Comparison of ENCODE assay signal across 8 mouse cellular contexts in the genomic region with DNA sequence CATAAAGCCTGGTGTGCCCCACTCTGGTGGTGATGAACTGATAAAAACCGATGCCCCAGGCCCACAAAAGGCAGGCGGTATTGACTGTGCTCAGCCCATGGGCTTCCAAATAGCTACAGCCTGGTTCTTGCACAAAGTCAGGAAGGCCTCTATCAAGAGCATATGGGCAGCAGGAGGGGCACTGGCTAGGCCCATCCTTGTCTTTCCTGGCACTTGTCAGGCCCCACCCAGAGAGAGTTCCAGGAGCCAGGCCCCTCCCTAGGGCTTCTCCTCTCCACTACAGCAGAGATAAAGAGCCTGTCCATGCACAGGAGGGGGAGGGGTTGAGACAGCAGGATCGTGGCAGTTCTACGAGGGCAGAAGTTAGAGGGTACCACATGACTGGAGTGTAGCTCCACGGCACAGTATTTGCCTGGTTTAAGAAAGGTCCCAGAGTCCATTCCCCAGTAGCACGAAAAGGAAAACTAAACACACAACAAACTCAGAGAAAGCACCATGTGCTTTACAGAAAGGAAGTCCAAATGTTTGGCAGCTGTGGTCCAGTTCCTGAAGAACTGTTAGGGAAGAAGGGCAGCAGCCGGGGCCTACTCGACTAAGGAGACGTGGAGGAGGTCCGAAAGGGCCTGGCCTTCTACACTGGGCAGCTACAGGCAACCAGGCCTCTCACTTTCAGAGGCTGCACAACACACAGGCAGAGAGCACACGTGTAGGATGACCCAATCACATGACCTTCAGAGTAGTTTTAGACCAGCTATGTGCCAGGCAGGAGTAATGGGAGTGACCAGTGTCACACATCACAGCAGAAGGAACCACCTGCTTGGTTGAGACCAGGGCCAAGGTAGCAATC. TPM values are rescaled to one million over a fixed set of nuclear protein-coding genes. Genes with fewer than 3 reads are reported as not detected.
DNase-seq lines count a peak whose midpoint lies in the region; ATAC-seq lines count a peak whose summit lies in the region.

No protein-coding gene starts in this region.

- H3K36me3 ChIP-seq in megakaryocyte, embryonic 14.5 days (replicated peaks; ENCODE audit: low read length): peaks cover 74% of the 10 kb centered on the region
- H3K36me3 ChIP-seq in limb, embryonic 15.5 days: peaks cover 18% of the 10 kb centered on the region; the same call in 1 of the 2 replicates
- no peaks in the 10 kb centered on the region for H3K36me3 ChIP-seq in midbrain, embryonic 15.5 days (replicated peaks)
- H3K36me3 ChIP-seq in hindbrain, embryonic 14.5 days (replicated peaks; ENCODE audit: control insufficient read depth, insufficient read depth): 0 out of 2 replicates have a peak, but pooled peaks cover 8% of the 10 kb centered on the region

- no peak overlapping the region for H3K4me2 ChIP-seq in limb, embryonic 15.5 days
- H3K4me2 ChIP-seq in midbrain, embryonic 15.5 days: no peak overlapping the region
- no peak overlapping the region for H3K4me2 ChIP-seq in hindbrain, embryonic 14.5 days (replicated peaks)

- H3K9me3 ChIP-seq in megakaryocyte, embryonic 14.5 days: no peaks in the 10 kb centered on the region
- no peaks in the 10 kb centered on the region for H3K9me3 ChIP-seq in limb, embryonic 15.5 days
- no peaks in the 10 kb centered on the region for H3K9me3 ChIP-seq in midbrain, embryonic 15.5 days
- H3K9me3 ChIP-seq in hindbrain, embryonic 14.5 days (ENCODE audit: control insufficient read depth, low read length): no peaks in the 10 kb centered on the region

- no peaks in the 10 kb centered on the region for H3K27me3 ChIP-seq in megakaryocyte, embryonic 14.5 days (replicated peaks)
- no peaks in the 10 kb centered on the region for H3K27me3 ChIP-seq in limb, embryonic 15.5 days
- no peaks in the 10 kb centered on the region for H3K27me3 ChIP-seq in midbrain, embryonic 15.5 days (replicated peaks)
- no peaks in the 10 kb centered on the region for H3K27me3 ChIP-seq in hindbrain, embryonic 14.5 days (ENCODE audit: control insufficient read depth, insufficient read depth, low read length)

- DNase-seq in heart, adult 18-20 months: peak; percentile 67 to 78
- peak; percentile 55 to 61 for DNase-seq in spleen, postnatal 14 days (ENCODE audit: low spot score in 2 of 2)
- no peak for DNase-seq in thymus, postnatal 36 days
- DNase-seq in hindbrain, embryonic 14.5 days (ENCODE audit: low spot score): no peak

- WGBS in limb, embryonic 15.5 days: 64% methylated on average over 11 of the region's 11 CpGs
- WGBS in midbrain, embryonic 15.5 days: 77% methylated on average over 11 of the region's 11 CpGs
- WGBS in hindbrain, embryonic 14.5 days: 75% methylated on average over 11 of the region's 11 CpGs

- peak overlapping the region; percentile 80 for H3K27ac ChIP-seq in limb, embryonic 15.5 days
- no peak overlapping the region for H3K27ac ChIP-seq in midbrain, embryonic 15.5 days
- H3K27ac ChIP-seq in hindbrain, embryonic 14.5 days: no peak overlapping the region

- ATAC-seq in megakaryocyte, adult 5-6 weeks (ENCODE audit: poor library complexity, severe bottlenecking): no peak
- no peak for ATAC-seq in limb, embryonic 15.5 days (ENCODE audit: insufficient number of reproducible peaks, low FRiP score, low TSS enrichment, low read depth)
- no peak for ATAC-seq in midbrain, embryonic 15.5 days (replicated peaks)
- no peak for ATAC-seq in hindbrain, embryonic 14.5 days (ENCODE audit: low FRiP score)

- H3K4me1 ChIP-seq in megakaryocyte, embryonic 14.5 days: peaks cover 90% of the 10 kb centered on the region
- H3K4me1 ChIP-seq in limb, embryonic 15.5 days: peaks cover 54% of the 10 kb centered on the region
- H3K4me1 ChIP-seq in midbrain, embryonic 15.5 days: 0 out of 2 replicates have a peak, but pooled peaks cover 3% of the 10 kb centered on the region
- no peaks in the 10 kb centered on the region; the same call in 1 of the 2 replicates for H3K4me1 ChIP-seq in hindbrain, embryonic 14.5 days (replicated peaks; ENCODE audit: control insufficient read depth, insufficient read depth, low read length)

- peak overlapping the region; percentile 93 for H3K4me3 ChIP-seq in megakaryocyte, embryonic 14.5 days (replicated peaks)
- H3K4me3 ChIP-seq in limb, embryonic 15.5 days: no peak overlapping the region
- no peak overlapping the region for H3K4me3 ChIP-seq in midbrain, embryonic 15.5 days
- no peak overlapping the region for H3K4me3 ChIP-seq in hindbrain, embryonic 14.5 days (replicated peaks; ENCODE audit: low read length)

- H3K9ac ChIP-seq in limb, embryonic 15.5 days: no peak overlapping the region
- no peak overlapping the region for H3K9ac ChIP-seq in midbrain, embryonic 15.5 days
- no peak overlapping the region for H3K9ac ChIP-seq in hindbrain, embryonic 14.5 days

RNA-seq across cellular contexts. Expression of gene Smim5, which starts 3.8 kb away (rescaled TPM):
- 6.7 and 13.1 TPM in 2 replicates for polyA plus RNA-seq in megakaryocyte, embryonic 14.5 days (2012; ENCODE audit: insufficient read depth, low replicate concordance)
- total RNA-seq in megakaryocyte, adult 5-6 weeks (2015): 37.5 and 48.1 TPM in 2 replicates
- 40.4 and 42.5 TPM in 2 replicates for total RNA-seq in megakaryocyte, adult 5-6 weeks (2017)
- total RNA-seq in heart, adult 18-20 months (2021): 1 to 10 TPM; 8.2 to 8.8 TPM
- polyA plus RNA-seq in limb, embryonic 15.5 days (2015; fragmentation: Nextera tagmentation; extraction: Ambion mirVana): 19.6 and 27.4 TPM in 2 replicates
- polyA plus RNA-seq in midbrain, embryonic 15.5 days (2015; fragmentation: Nextera tagmentation; extraction: Ambion mirVana): 1.2 and 1.4 TPM in 2 replicates
- polyA plus RNA-seq in hindbrain, embryonic 14.5 days (2014; fragmentation: Nextera tagmentation; extraction: Ambion mirVana): 2.9 and 4.6 TPM in 2 replicates

RNA-seq across cellular contexts. Expression of gene Smim6, which starts 8.2 kb away (rescaled TPM):
- polyA plus RNA-seq in megakaryocyte, embryonic 14.5 days (2012; ENCODE audit: insufficient read depth, low replicate concordance): not detected in 2 replicates
- 2.7 and 4.9 TPM in 2 replicates for total RNA-seq in megakaryocyte, adult 5-6 weeks (2015)
- total RNA-seq in megakaryocyte, adult 5-6 weeks (2017): 0.73 TPM in 1 of 2 replicates, not detected in the other
- total RNA-seq in heart, adult 18-20 months (2021): not detected
- polyA plus RNA-seq in limb, embryonic 15.5 days (2015; fragmentation: Nextera tagmentation; extraction: Ambion mirVana): 1.0 and 1.7 TPM in 2 replicates
- 1.0 and 1.1 TPM in 2 replicates for polyA plus RNA-seq in midbrain, embryonic 15.5 days (2015; fragmentation: Nextera tagmentation; extraction: Ambion mirVana)
- not detected in 2 replicates for polyA plus RNA-seq in hindbrain, embryonic 14.5 days (2014; fragmentation: Nextera tagmentation; extraction: Ambion mirVana)

RNA-seq across cellular contexts. Expression of gene Sap30bp, which starts 29.5 kb away (rescaled TPM):
- polyA plus RNA-seq in megakaryocyte, embryonic 14.5 days (2012; ENCODE audit: insufficient read depth, low replicate concordance): 13.5 and 14.4 TPM in 2 replicates
- total RNA-seq in megakaryocyte, adult 5-6 weeks (2015): 18.6 and 22.6 TPM in 2 replicates
- total RNA-seq in megakaryocyte, adult 5-6 weeks (2017): 158 and 190 TPM in 2 replicates
- 10 to 100 TPM; 19.0 to 19.9 TPM for total RNA-seq in heart, adult 18-20 months (2021)
- polyA plus RNA-seq in limb, embryonic 15.5 days (2015; fragmentation: Nextera tagmentation; extraction: Ambion mirVana): 31.3 and 36.1 TPM in 2 replicates
- 52.1 and 53.1 TPM in 2 replicates for polyA plus RNA-seq in midbrain, embryonic 15.5 days (2015; fragmentation: Nextera tagmentation; extraction: Ambion mirVana)
- 40.5 and 41.8 TPM in 2 replicates for polyA plus RNA-seq in hindbrain, embryonic 14.5 days (2014; fragmentation: Nextera tagmentation; extraction: Ambion mirVana)

RNA-seq across cellular contexts. Expression of gene Recql5, which starts 29.7 kb away (rescaled TPM):
- polyA plus RNA-seq in megakaryocyte, embryonic 14.5 days (2012; ENCODE audit: insufficient read depth, low replicate concordance): 9.5 and 10.4 TPM in 2 replicates
- 13.2 and 19.9 TPM in 2 replicates for total RNA-seq in megakaryocyte, adult 5-6 weeks (2015)
- total RNA-seq in megakaryocyte, adult 5-6 weeks (2017): 19.9 and 22.5 TPM in 2 replicates
- total RNA-seq in heart, adult 18-20 months (2021): 1 to 10 TPM; 7.5 to 7.8 TPM
- polyA plus RNA-seq in limb, embryonic 15.5 days (2015; fragmentation: Nextera tagmentation; extraction: Ambion mirVana): 17.0 and 17.6 TPM in 2 replicates
- polyA plus RNA-seq in midbrain, embryonic 15.5 days (2015; fragmentation: Nextera tagmentation; extraction: Ambion mirVana): 22.4 and 25.7 TPM in 2 replicates
- polyA plus RNA-seq in hindbrain, embryonic 14.5 days (2014; fragmentation: Nextera tagmentation; extraction: Ambion mirVana): 16.7 and 17.2 TPM in 2 replicates

RNA-seq across cellular contexts. Expression of gene Myo15b, which starts 45.4 kb away (rescaled TPM):
- polyA plus RNA-seq in megakaryocyte, embryonic 14.5 days (2012; ENCODE audit: insufficient read depth, low replicate concordance): 0.48 TPM in 1 of 2 replicates, not detected in the other
- total RNA-seq in megakaryocyte, adult 5-6 weeks (2015): 0.51 TPM in 1 of 2 replicates, not detected in the other
- 0.04 and 0.33 TPM in 2 replicates for total RNA-seq in megakaryocyte, adult 5-6 weeks (2017)
- total RNA-seq in heart, adult 18-20 months (2021): not detected
- 0.47 TPM in 2 replicates for polyA plus RNA-seq in limb, embryonic 15.5 days (2015; fragmentation: Nextera tagmentation; extraction: Ambion mirVana)
- 0.03 and 0.10 TPM in 2 replicates for polyA plus RNA-seq in midbrain, embryonic 15.5 days (2015; fragmentation: Nextera tagmentation; extraction: Ambion mirVana)
- 0.13 TPM in 1 of 2 replicates, not detected in the other for polyA plus RNA-seq in hindbrain, embryonic 14.5 days (2014; fragmentation: Nextera tagmentation; extraction: Ambion mirVana)

Comparison
In these comparisons a context has a peak if more than half of its experiments do, and no peak if none do; other contexts are left out.
1. DNase-seq: peak in heart, adult 18-20 months (2 of 2) and spleen, postnatal 14 days (2 of 2); none in thymus, postnatal 36 days (0 of 2) and hindbrain, embryonic 14.5 days (single experiment).